Mouse (Mus musculus): Measurements from ENCODE around the gene 4930548H24Rik.

DNA sequence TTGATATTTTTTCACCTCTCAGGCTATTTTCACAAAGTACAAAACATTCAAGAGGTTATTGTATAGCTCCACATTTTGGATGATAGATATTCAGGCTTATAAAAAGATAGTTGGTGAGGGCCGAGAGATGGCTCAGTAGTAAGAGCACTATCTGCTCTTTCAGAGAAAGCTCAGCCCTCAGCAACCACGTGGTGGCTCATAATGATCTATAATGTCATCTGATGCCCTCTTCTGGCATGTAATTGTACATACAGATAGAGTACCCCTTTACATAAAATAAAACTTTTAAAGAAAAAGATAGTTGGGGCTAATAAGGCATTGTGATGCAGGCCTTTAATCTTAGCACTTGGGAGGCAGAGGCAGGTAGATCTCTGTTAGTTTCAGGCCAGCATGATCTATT, 43.0 kb downstream of the 4930548H24Rik start:
- TF ChIP-seq POU5F1 (IDR thresholded peaks at IDR 0.05; ENCODE audit: borderline replicate concordance, low read length) (no peak), CTCF (conservative IDR thresholded peaks at IDR 0.05; ENCODE audit: low read length) (no peak)

Data from E14TG2a.4 (cell line).